Mouse (Mus musculus): Measurements from ENCODE around the gene Hoxb1. TPM values are rescaled to one million over a fixed set of nuclear protein-coding genes. Genes with fewer than 3 reads are reported as not detected.
A peak's percentile ranks its signal among the peaks of the same experiment; 100 is the strongest.

The Hoxb1 gene
- polyA plus RNA-seq, 1 experiment from 2014 or later = 1.6 TPM

GRCm38 (mm10) chr11:96372519-96372918, 7.0 kb downstream of the Hoxb1 start:
- WGBS = 11% methylated on average over 3 of the region's 3 CpGs
- Histone ChIP-seq H3K9me3 (no peaks in the 10 kb centered on the region), H3K27me3 (0 out of 2 replicates have a peak, but pooled peaks cover 3% of the 10 kb centered on the region), H3K4me3 (no peak overlapping the region), H3K9ac (no peak overlapping the region), H3K27ac (replicated peaks) (no peak overlapping the region), H3K36me3 (no peaks in the 10 kb centered on the region), H3K4me2 (no peak overlapping the region), H3K4me1 (replicated peaks) (peaks cover 20% of the 10 kb centered on the region)
- no peak for ATAC-seq (ENCODE audit: low read depth)

- peaks cover 14% of the 10 kb centered on the region for H3K4me1 ChIP-seq (replicated peaks)
- H3K9me3 ChIP-seq = no peaks in the 10 kb centered on the region
- WGBS = 43% methylated on average over 7 of the region's 7 CpGs
- no peaks in the 10 kb centered on the region for H3K36me3 ChIP-seq
- no peak overlapping the region for H3K27ac ChIP-seq (replicated peaks)
- ATAC-seq (ENCODE audit: low read depth) = no peak
- no peak overlapping the region for H3K4me2 ChIP-seq
- H3K9ac ChIP-seq = no peak overlapping the region
- no peak overlapping the region for H3K4me3 ChIP-seq
- no peaks in the 10 kb centered on the region for H3K27me3 ChIP-seq
Measured at GRCm38 (mm10) chr11:96374810-96375209, 9.3 kb downstream of the Hoxb1 start.

GRCm38 (mm10) chr11:96383381-96383780, 17.8 kb downstream of the Hoxb1 start:
- Histone ChIP-seq H3K27ac (replicated peaks) (no peak overlapping the region), H3K4me2 (no peak overlapping the region), H3K4me1 (replicated peaks) (0 out of 2 replicates have a peak, but pooled peaks cover 4% of the 10 kb centered on the region), H3K4me3 (no peak overlapping the region), H3K9me3 (no peaks in the 10 kb centered on the region), H3K9ac (no peak overlapping the region), H3K36me3 (no peaks in the 10 kb centered on the region), H3K27me3 (no peaks in the 10 kb centered on the region)
- 81% methylated on average over 5 of the region's 5 CpGs for WGBS
- ATAC-seq (ENCODE audit: low read depth) = no peak

DNA sequence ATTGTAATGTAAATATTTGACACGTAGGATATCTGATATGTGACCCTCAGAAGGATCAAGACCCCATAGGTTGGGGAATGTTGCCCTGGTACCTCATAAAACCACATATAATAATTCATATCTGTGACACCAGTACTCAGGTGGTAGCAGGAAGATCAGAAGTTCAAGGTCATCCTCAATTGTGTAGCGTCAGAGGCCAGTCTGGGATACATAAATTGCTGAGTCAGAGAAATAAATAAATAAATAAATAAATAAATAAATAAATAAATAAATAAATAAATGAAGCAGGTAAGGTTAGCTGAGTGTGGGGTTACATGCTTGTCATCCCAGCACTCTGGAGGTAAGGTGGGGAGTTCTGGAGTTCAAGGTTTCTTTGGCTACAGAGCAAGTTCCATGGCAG, 22.1 kb downstream of the Hoxb1 start:
- Histone ChIP-seq H3K36me3 (no peaks in the 10 kb centered on the region), H3K9me3 (no peaks in the 10 kb centered on the region), H3K4me2 (no peak overlapping the region), H3K4me3 (no peak overlapping the region), H3K27ac (replicated peaks) (no peak overlapping the region), H3K4me1 (replicated peaks) (peaks cover 10% of the 10 kb centered on the region; the same call in 1 of the 2 replicates), H3K9ac (no peak overlapping the region), H3K27me3 (no peaks in the 10 kb centered on the region)
- ATAC-seq (ENCODE audit: low read depth) = no peak
- 88% methylated on average over 2 of the region's 2 CpGs for WGBS

DNA sequence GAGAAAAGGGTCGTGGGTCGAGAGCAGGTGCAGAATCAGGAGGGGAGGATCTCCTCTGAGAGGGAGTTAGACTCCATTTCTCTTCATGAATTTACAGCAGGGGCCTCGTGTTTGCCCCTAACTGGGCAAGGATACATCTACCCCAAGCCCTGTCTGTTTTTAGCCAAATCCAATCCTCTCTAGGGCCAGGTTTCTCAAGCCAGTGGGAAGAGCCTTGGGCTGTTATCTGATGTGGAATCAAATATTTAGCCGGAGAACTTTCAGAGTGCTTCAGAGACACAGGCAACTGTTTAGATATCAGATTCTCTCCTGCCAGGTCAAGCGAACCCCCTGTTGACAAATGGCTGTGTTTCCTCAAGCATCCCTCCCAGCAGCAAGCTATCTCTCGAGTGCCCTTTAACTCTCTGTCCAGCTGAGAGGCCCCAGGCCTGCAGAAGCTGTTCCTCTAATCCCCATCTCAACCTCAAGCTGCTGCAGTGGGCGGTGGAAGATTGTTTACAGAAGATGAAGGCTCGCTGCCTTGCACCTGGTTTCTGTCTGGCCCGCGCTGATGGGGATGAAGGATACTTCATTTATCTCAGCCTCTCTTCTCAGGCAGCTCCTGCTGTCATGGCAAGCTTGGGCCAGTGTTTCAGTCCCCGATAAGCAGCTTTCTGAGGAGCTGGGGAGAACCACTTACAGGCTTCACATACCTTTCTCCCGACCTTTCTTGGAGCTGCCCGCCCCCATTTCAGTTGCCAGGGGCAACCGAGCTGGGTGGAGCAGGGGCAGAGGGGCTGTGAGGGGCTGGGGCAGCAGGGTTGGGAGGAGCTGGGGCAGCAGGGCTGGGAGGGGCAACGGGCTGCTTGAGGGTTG, 31.4 kb downstream of the Hoxb1 start:
- WGBS = 15% methylated on average over 15 of the region's 15 CpGs
- H3K4me3 ChIP-seq = no peak overlapping the region
- no peak for ATAC-seq (ENCODE audit: low read depth)
- H3K27me3 ChIP-seq = no peaks in the 10 kb centered on the region
- H3K9me3 ChIP-seq = no peaks in the 10 kb centered on the region
- 0 out of 2 replicates have a peak overlapping the region, but pooled peaks have one; percentile 13 for H3K27ac ChIP-seq (replicated peaks)
- no peaks in the 10 kb centered on the region for H3K36me3 ChIP-seq
- H3K4me2 ChIP-seq = no peak overlapping the region
- peaks cover 21% of the 10 kb centered on the region for H3K4me1 ChIP-seq (replicated peaks)
- no peak overlapping the region for H3K9ac ChIP-seq

DNA sequence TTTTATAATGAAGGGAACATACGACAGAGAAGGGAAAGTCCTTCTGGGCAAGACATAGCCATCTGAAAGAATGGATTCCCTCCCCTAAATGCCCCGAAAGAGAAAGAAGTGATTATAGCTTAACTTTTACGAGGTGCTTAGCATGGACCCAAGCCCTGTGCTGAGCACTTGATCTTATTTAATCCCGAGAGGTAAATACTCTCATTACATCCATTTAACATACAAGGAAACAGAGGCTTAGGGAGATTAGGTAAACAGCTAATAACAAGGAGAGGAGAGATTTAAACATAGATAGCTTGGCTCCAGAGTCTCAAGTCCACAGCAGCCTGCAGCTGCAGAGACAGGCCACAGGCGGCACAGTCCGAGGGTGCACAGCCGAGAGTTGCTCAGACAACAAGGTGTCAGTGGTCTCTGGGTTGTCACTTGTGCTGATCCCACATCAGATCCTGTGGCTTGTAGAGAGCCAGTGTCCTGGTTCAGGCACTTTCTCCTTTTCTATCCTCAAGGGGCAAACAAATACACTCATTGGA, 32.3 kb downstream of the Hoxb1 start:
- H3K36me3 ChIP-seq = no peaks in the 10 kb centered on the region
- H3K9ac ChIP-seq = no peak overlapping the region
- H3K4me1 ChIP-seq (replicated peaks) = peaks cover 21% of the 10 kb centered on the region
- H3K4me3 ChIP-seq = no peak overlapping the region
- ATAC-seq (ENCODE audit: low read depth) = no peak
- no peaks in the 10 kb centered on the region for H3K27me3 ChIP-seq
- H3K4me2 ChIP-seq = no peak overlapping the region
- no peak overlapping the region for H3K27ac ChIP-seq (replicated peaks)
- WGBS = 40% methylated on average over 7 of the region's 7 CpGs
- H3K9me3 ChIP-seq = no peaks in the 10 kb centered on the region

DNA sequence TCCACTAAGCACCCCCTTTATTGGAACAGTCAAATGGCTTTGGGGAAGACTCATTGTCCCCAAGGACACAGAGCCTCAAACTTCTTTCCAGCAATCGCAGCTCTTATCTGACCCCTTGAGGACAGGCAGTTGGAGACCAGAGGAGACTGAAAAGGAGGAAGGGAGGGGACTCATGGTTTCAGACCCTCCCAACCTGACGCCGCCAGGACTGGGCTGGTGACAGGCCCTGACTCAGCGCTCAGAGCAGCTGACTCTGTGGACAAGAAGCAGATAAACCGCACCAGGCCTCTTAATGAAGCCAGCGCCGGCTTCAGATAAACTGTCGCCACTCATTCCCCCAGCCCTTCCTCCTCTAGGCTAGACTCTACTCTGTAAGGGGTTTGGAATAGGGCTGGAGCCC, 34.4 kb downstream of the Hoxb1 start:
- ATAC-seq (ENCODE audit: low read depth) = no peak
- no peak overlapping the region for H3K27ac ChIP-seq (replicated peaks)
- H3K9ac ChIP-seq = no peak overlapping the region
- 20% methylated on average over 8 of the region's 8 CpGs for WGBS
- no peaks in the 10 kb centered on the region for H3K36me3 ChIP-seq
- H3K27me3 ChIP-seq = no peaks in the 10 kb centered on the region
- no peak overlapping the region for H3K4me3 ChIP-seq
- no peaks in the 10 kb centered on the region for H3K9me3 ChIP-seq
- H3K4me1 ChIP-seq (replicated peaks) = peaks cover 34% of the 10 kb centered on the region
- H3K4me2 ChIP-seq = no peak overlapping the region

DNA sequence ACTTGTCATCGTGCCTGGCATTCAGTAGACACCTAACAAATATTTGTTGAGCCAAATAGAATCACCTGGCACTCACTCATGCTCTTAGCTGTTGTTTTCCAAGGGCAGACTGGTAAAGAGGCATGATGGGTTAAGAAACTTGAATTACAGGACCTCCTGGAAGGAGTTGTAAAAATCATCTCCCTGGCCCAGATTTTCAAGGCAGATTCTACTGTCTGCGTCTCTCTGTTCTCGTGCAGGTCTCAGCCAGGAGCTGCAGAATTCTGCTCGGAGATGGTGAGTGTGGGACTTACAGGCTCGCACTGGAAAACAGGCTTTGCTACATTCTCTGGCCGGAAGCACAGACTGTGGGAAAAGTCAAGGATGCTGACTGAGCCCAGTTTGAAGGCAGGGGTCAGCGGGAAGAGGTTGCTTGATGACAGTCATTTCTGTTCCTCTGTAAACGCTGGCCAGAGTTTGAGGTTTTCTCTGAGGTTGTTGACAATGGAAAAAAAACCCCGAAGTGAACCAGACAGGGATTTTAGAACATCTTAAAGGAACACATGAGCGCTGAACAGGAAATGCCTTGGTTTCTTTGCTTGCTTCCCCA, 38.6 kb downstream of the Hoxb1 start:
- Histone ChIP-seq H3K4me2 (no peak overlapping the region), H3K9ac (no peak overlapping the region), H3K36me3 (no peaks in the 10 kb centered on the region), H3K27ac (replicated peaks) (peak overlapping the region; percentile 61; the same call in 1 of the 2 replicates), H3K4me3 (no peak overlapping the region), H3K4me1 (replicated peaks) (peaks cover 58% of the 10 kb centered on the region), H3K9me3 (no peaks in the 10 kb centered on the region), H3K27me3 (no peaks in the 10 kb centered on the region)
- 45% methylated on average over 10 of the region's 10 CpGs for WGBS
- no peak for ATAC-seq (ENCODE audit: low read depth)

GRCm38 (mm10) chr11:96404831-96405230, 39.3 kb downstream of the Hoxb1 start:
- H3K27ac ChIP-seq (replicated peaks) = peak overlapping the region; percentile 28
- ATAC-seq (ENCODE audit: low read depth) = no peak
- no peaks in the 10 kb centered on the region for H3K36me3 ChIP-seq
- H3K4me2 ChIP-seq = no peak overlapping the region
- no peaks in the 10 kb centered on the region for H3K27me3 ChIP-seq
- H3K4me1 ChIP-seq (replicated peaks) = peaks cover 56% of the 10 kb centered on the region
- H3K4me3 ChIP-seq = no peak overlapping the region
- H3K9me3 ChIP-seq = no peaks in the 10 kb centered on the region
- 70% methylated on average over 7 of the region's 7 CpGs for WGBS
- H3K9ac ChIP-seq = no peak overlapping the region

- Histone ChIP-seq H3K36me3 (no peaks in the 10 kb centered on the region), H3K9me3 (no peaks in the 10 kb centered on the region)
- WGBS = 48% methylated on average over 4 of the region's 4 CpGs
Measured at GRCm38 (mm10) chr11:96405541-96405940, 40.0 kb downstream of the Hoxb1 start.

GRCm38 (mm10) chr11:96407191-96408072, 41.9 kb downstream of the Hoxb1 start:
- Histone ChIP-seq H3K9ac (peak overlapping the region; percentile 60), H3K4me1 (replicated peaks) (peaks cover 56% of the 10 kb centered on the region), H3K27ac (replicated peaks) (peak overlapping the region; percentile 75), H3K4me2 (peak overlapping the region; percentile 59), H3K27me3 (no peaks in the 10 kb centered on the region), H3K36me3 (no peaks in the 10 kb centered on the region), H3K4me3 (peak overlapping the region; percentile 28), H3K9me3 (peaks cover 3% of the 10 kb centered on the region; the same call in 1 of the 2 replicates)
- peak; percentile 81 for ATAC-seq (ENCODE audit: low read depth)
- 3% methylated on average over 36 of the region's 36 CpGs for WGBS

More at GRCm38 (mm10) chr11:96405541-96405940, 40.0 kb downstream of the Hoxb1 start:
- H3K27ac ChIP-seq (replicated peaks) = 0 out of 2 replicates have a peak overlapping the region, but pooled peaks have one; percentile 33
- no peak overlapping the region for H3K4me2 ChIP-seq
- H3K9ac ChIP-seq = no peak overlapping the region
- H3K27me3 ChIP-seq = no peaks in the 10 kb centered on the region
- peaks cover 53% of the 10 kb centered on the region for H3K4me1 ChIP-seq (replicated peaks)
- no peak overlapping the region for H3K4me3 ChIP-seq
- ATAC-seq (ENCODE audit: low read depth) = no peak

Measured in neural tube, embryonic 13.5 days (tissue).